Mouse (Mus musculus) mesoderm, embryonic 11.5 days (tissue): ENCODE measurements around the gene Ccdc183.
A peak's percentile ranks its signal among the peaks of the same experiment; 100 is the strongest.

Source experiments
- DNase-seq: peaks from one replicate; pipeline ENCODE4 v3.0.0-alpha.2; 2012; ENCODE audit warnings: low read depth, low spot score

Gene Ccdc183

DNA sequence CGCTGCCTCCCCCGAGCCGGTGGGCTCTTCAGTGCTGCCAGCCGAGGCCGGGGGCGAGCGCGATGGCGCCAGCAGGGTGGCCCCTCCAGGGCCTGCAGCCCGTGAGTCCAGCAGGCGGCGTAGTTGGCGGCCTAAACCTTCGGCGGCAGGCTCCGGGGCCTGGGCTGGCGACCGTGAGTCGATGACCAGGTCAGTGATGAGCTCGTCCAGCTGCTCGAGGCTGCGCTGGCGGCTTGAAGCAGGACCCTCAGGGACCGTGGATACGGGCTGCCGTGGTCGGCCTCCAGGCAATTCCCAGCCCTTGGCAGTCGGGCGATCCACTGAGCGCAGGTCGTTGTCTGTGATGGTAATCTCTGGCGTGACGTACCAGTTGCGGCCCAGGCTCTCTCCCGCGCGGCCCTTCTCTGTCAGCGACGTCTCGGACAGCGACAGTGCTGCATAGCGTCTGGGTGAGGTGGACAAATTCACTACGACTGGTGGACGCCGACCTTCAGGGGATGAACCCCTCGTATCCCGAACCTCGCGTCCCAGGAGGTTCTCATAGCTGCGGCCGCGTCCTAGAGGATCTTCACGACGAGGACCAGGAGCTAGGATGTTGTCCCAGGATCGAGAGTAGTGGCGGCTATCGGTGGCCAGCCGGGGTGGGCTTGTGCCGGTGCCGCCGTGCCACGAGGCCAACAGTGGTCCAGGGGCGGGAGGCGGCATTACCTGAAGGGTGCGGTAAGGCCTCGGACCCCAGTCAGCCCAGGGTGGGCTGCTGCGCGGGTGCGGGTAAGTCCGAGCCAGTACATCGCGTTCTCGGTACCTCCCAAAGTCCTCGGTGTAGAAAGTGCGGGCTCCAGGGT is 39.3 kb downstream of the Ccdc183 start:
- DNase-seq, result peak; percentile 52

GRCm38 (mm10) chr2:25576965-25577891 is 40.2 kb downstream of the Ccdc183 start:
- DNase-seq, result peak; percentile 30

- no peak for DNase-seq
These were observed 41.2 kb downstream of the Ccdc183 start for GRCm38 (mm10) chr2:25576028-25576850.

- peak; percentile 30 for DNase-seq
These were observed 41.9 kb downstream of the Ccdc183 start for GRCm38 (mm10) chr2:25575432-25576027.

GRCm38 (mm10) chr2:25574579-25575431 is 42.7 kb downstream of the Ccdc183 start, which contains the start of the genes Mamdc4 and Phpt1:
Mamdc4 (minus strand) TSS chr2:25574845.
Phpt1 (minus strand) TSS chr2:25575224.
- DNase-seq, result peak; percentile 97

- no peak for DNase-seq
These were observed 43.3 kb downstream of the Ccdc183 start for GRCm38 (mm10) chr2:25574136-25574535.

GRCm38 (mm10) chr2:25573068-25573467 is 44.4 kb downstream of the Ccdc183 start:
- DNase-seq, result no peak

DNA sequence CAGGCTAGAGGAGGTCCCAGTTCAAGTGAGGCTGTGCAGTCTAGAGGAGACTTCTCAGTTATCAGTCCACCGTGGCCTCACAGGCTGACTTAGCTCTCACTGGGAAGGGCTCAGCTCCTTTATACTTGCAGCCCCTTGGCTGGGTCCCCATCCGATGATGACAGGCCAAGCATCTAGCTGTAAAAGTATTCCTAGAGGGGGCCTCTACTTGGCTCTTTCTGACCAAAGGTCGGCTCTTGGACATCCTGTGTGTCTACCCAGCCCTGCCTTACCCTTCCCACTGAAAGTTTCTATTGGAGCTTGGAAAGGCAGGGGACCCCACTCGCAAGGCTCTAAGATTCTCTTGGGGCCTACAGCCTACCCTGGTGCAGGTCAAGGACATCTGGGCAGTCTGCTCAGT is 46.3 kb downstream of the Ccdc183 start:
- DNase-seq, result no peak

DNA sequence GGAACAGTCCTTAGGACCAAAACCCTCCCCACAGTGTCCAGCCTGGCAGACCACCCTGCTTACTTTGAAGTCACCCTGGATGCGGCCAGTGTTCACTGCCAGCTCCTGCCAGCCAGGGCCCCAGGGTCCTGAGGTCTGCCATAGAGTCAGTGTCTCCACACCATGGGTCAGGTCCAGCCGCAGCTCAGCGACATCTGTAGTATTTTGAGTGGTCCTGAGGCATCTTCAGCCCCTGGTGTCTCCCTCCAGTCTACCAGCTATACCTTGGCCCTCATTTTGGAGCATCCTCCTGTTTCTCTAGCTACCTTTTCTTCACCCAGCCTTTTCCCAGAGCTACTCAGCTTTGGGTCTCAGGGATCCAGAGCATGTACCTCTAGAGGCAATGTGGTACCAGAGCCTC is 48.2 kb downstream of the Ccdc183 start:
- no peak for DNase-seq

GRCm38 (mm10) chr2:25568473-25569019 is 48.9 kb downstream of the Ccdc183 start:
- no peak for DNase-seq

DNA sequence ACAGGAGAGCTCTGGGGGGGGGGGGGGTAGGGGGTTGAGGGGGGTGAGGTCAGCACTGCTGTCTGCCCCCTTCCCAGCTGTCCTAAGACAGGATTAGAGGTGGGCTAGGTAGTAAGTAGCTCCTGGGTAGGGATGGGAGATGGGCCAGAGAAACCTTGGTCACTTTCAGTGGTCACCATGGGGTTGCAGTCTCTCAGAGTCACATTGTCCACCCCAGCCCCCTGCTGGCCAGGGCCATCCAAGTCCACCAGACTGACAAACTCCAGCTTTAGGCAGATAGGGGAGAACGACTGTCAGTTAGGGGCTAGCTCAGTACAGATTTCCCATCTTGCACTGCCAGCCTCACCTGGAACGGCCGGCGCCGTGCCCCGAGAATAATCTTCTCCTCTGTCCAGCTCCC is 50.9 kb downstream of the Ccdc183 start:
- no peak for DNase-seq

- no peak for DNase-seq
These were observed 51.7 kb downstream of the Ccdc183 start for GRCm38 (mm10) chr2:25565741-25566140.

DNA sequence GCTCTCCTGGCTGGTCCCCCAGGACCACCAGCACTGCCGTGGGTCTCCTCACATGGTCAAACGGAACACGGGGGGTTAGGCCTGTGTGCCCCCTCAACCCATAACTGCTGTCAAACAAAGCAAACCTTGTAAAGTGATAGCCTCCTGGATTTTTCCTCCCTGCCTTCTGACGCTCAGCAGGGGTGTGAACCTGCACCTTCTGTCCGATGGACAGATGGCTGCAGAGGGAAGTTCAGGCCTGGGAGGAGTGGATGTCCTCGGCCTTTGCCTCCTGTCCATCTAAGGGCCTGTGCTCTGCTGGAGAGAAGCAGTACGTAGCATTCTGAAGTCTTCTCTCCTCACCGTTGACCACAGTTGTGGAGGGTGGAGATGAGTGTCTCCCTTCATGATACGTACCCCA is 55.5 kb downstream of the Ccdc183 start:
- no peak for DNase-seq

DNA sequence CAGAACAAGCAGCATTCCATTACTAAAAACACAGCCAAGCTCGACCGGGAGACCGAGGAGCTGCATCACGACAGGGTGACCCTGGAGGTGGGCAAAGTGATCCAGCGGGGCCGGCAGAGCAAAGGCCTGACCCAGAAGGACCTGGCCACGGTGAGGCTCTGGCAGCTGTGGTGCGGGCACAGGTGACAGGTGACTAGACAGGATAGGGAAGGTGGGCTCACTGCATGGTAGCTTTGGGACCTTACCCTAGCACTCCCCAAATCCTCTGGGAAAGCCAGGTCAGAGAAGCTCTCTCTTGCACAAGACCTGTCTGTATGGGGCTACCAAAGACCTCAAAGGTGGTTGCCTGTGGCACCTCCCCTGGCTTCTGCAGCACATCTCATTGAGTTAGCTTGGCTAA is 56.9 kb downstream of the Ccdc183 start:
- DNase-seq, result no peak

GRCm38 (mm10) chr2:25558774-25559173 is 58.7 kb downstream of the Ccdc183 start:
- DNase-seq, result no peak
